Mouse (Mus musculus) megakaryocyte, adult 5-6 weeks (primary cell): ENCODE measurements at regions not wholly inside any gene's neighbourhood (a gene's known extent, or its start where the extent isn't known, plus 50 kb on each side); places are given as distances from the start of the nearest gene placed in this dataset.

Experiments used
- ATAC-seq: 2 replicates; pipeline ENCODE4 v1.8.0; 2016; ENCODE audit warnings: mild to moderate bottlenecking, inconsistent platforms; ENCODE audit not compliant: poor library complexity, severe bottlenecking

DNA sequence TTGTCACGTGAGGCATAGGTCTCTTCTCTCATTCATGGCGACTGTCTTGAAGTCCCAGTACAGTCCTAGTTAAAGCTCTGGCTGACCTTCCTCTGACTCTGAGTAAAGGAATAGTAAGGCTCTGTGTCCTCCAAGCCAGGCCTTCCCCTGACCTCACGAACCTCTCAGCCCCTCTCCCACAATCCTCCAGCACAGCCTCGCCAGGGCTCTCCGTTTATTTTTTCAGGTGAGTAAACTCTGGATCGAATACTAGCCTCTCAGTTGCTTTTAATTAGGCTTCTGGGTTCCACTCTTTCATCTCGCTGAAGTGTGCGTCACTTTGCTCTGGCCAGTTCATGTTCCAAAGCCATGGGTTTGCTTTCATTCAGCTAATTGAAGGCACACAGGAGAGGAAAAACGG lies 133.8 kb downstream of the Mylk4 start:
- no peak for ATAC-seq

DNA sequence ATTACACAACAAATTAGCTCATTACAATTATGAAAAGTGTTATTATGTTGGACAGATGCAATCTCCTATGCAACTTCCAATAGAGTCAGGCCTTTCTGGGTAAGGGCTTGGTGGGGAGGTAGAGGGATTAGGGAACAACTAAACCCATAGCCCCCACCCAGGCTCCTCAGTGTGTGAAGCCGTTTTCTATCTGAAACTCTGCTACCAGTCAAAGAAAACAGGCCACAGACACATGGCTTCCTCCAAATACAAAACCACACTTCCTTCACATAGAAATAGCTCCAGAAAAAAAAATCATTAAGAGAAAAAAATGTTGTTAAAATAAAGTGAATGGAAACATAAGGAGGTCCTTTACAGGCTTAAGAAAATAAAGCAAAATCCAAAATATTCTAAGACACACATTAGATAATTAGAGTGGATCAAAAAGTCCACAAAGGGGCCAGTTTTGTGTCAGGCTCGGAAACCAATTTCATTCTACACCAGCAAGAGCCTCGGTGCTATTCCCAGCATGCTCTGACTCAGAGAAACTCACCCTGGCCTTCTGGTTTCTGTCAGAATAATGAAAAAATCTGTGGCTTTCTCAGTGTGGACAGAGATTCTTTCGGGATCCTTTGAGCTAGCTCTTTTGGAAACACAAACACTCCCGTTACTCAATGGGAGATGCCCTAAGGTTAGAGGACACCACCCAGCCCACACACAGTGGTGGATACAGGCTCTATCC lies 140.6 kb downstream of the Mylk4 start:
- no peak for ATAC-seq

DNA sequence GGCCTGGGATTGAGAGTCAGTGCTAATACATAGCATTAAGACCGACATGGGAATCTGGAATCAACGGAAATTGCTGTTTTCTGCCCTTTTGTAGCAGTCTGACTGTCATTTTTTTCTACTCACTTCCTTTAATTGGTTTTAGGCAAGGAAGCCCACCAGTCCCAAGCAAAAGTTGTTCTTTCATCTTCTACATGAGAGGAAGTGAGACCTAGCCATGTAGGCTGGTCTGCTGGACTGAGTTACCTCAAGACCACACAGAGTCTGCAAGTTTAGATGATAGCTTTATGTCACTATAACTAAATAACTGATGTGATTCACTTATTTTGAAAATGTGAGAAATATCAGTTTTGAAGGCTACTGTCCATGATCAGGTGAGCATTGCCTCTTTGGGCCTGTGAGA lies 142.8 kb downstream of the Mylk4 start:
- ATAC-seq: peak; percentile 35; the same call in 1 of the 2 replicates

DNA sequence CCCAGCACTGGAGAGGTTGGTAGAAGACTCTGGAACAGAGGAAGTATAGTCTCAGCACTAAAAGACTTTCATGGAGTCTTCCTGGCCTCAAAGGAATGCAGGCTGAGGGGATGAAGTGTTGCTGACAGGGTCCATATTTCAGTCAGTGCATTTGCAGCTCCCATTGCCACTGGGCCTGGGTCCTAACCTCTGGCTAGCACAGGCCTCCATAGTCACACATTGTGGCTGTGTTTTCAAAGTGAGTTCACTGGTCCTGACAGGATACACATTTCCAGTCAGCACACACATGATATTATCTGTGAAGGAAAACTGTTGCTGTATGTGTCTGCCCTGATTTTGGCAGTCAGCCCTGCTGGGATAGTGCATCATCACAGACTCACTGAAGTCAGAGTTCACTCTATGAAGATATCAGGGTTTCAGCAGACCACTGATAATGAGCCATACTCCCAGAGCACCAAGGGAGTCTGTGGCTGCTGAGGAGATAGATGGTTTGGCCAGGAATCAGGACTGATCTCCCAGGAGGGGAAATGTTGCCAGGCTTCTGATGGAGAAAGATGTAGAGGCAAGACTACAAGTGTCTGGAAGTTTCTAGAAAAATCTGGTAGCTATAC lies 153.5 kb downstream of the Mylk4 start:
- ATAC-seq: no peak

DNA sequence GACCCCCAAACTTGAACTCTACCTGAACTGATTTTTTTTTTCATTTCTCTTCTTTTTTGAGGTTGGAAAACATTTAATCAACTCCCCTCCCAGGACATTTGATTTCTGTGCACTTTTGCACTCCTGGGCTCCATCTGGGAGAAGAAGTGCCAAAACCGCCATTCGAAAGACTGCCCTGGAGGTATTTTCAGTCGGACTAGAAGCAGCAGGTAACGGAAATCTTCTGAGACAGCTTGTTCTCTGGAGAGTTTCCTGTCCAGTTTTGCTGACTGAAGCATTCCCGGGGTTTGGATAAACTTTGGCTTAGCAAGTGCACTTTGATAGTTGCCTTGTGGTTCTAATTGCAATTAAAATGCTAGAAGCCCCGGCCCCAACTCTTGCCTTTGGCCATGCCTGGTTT lies 169.8 kb downstream of the Mylk4 start:
- ATAC-seq: no peak

DNA sequence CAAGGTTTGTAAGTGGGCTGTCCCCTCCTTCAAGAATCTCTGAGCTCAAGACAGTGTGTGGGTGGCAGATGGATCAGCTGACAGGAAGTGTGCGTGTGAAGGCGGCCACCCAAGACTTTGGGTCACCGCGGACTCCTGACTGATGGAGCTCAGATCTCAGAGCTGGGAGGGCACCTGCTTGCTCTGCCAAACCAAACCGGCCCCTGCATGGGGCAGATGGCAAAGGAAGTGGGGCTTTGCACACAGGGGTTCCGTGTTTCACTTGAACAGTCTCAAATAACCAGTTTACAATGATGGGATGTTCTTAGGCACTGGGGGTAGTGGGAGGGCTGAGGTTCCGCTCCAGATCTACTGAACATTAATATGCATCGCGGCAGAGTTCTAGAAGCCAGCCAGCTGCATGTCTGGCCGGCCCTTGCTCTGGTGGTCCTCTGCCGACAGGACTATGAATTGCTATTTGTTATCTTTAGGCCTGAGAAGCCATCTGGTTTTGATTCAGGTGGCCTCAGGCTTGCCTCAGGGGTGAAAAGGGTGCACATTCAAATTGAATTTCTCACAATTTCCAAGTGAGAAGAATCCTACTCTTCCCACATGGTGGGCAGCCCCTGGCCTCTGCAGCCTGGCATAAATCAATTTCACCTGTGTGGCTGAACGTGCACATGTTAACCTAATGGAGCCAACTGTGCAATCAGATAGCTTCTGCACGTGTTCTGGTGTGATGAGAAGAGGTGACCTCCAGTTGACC lies 172.0 kb downstream of the Mylk4 start:
- 0 out of 2 replicates have a peak, but pooled peaks have one; percentile 33 for ATAC-seq

DNA sequence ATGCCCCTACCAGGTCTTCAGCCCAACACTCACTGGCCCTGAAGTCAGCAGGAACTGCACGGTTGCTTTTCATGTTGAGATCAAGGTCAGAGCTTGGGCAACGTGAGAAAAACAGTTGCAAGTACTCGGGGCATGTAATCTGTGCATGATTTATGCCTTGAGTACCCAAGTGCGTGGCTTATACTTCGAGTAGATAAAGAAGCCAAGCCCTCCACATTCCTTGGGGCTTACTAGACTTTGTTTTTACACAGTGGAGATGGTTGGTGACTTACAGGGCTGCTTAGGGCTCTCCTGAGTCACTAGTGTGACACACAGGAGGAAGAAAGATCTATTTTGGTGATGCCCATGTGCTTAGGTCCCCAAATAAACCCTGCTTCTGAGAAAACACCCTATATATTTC lies 172.8 kb downstream of the Mylk4 start:
- ATAC-seq: no peak

DNA sequence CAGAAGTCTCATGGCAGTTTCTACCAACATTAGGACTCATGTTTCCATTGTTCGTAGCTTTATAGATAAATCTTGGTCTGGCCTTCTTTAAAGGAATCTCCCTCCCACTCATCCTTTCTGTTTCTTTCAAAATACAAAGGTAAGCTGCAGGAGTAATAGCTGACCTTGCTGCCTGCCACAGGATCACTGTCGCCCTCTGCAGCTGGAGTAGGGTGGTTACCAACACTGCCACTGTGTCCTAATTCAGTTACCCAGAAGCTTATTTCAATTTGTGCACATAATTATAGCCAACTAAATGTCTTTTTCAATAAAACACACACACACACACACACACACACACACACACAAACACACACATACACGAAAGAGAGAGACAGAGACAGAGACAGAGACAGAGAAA lies 175.3 kb downstream of the Mylk4 start:
- ATAC-seq: no peak

DNA sequence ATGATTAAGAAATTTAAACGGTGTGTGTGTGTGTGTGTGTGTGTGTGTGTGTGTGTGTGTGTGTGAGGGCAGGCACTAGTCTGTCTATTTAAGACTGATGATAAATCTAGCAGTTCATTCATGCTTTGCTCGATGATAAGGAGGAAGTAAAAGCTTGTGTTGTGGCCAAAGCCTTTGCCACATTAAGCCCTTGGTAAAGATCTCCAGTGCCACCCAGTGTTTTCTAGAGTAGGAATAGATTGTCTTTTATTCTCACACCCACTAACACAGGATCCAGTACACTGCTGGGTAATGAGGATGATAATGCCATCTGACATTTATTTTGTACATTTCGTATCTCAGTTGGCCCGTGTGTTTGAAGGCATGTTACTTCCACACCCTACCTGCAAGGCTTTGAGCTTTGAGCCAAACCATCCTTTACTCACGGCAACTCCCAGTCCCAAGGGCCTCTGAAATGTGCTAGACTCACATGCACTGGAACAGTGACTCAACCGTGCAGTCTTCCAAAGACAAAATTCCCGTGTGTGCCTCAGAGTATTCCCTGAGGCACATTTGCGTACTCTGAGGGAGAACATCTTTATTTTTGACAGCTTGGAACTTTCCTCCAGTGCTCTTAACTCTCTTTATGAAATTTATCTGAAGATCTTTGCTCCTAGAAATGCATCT lies 179.7 kb downstream of the Mylk4 start:
- ATAC-seq: no peak

DNA sequence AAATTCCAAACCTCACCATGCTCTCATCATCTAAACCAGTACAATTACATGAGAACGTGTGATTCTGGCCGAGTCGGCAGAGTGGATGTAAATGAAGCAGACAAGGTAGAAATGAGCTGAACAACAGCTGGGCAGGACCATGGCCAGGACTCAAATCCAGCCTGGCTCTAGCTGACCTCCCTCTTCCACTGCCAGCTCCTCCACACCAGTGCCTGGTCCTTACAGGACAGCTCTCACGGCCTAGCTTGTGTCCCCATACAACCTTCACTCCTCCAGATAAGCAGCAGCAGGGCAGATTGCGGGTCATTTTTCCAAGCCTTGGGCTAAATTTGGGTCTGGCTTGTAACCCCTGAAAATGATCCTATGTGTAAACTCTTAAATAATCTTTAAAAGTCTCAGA lies 182.4 kb downstream of the Mylk4 start:
- no peak for ATAC-seq

DNA sequence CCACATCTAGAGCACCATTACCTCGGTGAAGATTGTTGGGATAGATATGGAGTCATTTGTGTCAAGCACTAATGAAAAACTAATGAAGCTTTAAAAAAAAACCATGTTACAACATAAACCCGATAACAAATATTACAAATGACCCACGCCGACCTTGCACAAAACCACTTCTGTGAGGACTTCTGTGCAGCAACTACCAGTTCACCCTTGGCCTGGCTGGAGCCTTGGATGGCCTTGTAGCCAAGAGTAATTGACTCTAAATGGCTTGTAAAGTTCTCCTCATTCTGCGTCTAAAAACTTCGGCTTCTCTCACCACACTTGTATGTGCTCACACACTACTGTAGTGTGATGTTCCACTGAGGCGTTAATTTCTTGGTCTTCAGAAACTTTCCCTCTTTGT lies 190.1 kb downstream of the Mylk4 start:
- no peak for ATAC-seq

DNA sequence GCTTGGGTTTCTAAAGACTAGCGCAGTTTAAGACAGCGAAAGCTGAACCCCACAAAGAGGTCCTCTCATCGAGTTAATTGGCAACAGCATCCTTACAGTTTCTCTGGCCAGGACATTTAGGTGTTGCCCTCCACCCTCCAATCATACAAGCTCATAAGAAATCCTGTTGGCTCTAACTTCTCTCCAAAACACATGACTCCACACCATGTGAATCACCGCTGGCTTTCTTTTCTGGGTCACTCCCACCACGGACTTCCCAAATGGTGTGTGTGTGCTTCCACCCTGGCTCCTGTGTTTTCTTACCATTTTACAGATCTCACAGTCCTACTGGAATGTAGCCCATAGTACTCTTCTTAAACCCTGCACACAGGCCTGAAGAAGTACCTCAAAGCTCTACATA lies 190.6 kb downstream of the Mylk4 start:
- ATAC-seq: no peak

DNA sequence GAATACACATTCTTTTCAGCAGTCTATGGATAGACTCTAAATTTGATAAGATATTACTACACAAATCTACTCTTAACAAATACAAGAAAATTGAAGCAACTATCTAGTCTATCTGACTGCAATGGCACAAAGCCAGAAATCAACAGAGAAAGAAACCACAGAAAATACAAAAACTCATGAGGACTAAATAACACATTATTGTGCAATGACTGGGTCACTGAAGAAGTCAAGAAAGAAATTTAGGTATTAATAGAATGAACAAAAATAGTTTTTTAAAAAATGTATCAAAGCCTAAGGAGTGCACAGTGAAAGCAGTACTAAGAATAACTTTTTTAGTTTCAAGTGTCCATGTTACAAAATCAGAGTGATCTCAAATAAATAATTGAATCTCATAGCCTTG lies 202.2 kb downstream of the Mylk4 start:
- no peak for ATAC-seq

DNA sequence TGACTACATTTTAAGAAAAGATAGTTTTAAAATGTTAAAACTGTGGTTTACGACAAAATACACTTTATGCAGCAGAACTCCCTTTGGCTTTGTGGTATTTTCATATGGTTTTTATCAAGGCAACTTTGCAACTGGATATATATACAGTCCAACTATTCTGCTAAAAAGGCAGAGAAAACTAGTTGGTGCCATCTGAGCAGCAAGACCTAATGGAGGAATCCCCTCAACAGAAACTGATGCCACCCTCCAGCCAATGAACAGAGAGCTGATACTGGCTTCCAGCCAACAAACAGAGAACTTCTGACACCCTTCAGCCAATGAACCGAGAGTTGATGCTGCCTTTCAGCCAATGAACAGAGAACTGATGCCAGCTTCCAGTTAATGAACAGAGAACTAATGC lies 215.9 kb downstream of the Mylk4 start:
- no peak for ATAC-seq

DNA sequence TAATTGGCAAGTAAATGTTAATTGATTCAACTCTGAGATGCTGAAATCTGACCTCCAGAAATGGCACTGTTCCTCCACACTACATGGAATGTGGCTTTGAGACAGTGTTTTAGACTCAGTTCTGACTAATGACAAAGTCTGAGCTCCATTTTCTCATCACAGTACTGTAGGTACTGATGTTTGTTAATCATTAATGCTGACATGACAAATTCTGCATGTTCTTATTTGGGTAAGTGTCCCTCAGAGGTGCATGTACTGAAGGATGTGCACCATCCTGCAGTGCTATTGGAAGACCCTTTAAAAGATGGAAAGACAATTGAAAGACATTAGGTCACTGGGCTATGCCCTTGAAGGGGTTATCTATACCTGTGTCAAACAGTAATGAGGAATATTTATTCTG lies 222.1 kb upstream of the Gmds start:
- no peak for ATAC-seq

DNA sequence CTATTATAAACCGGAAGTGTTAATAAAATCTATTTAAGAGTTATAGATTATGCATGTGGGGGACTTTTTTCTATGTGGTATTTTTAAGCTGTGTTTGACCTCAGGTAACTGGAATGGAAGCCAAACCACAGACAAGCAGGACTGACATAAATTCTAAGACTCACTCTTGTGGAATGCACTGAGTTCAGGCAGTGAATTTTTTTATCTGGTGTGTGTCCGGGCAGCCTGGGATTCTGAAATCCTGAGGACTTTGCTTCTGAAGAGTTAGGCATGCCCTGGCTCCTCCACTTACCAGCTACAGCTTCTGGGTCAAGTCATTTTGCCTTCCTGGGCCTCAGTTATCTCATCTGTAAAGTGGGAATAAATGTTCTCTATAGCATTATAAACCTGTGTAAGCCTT lies 217.9 kb upstream of the Gmds start:
- ATAC-seq: no peak

DNA sequence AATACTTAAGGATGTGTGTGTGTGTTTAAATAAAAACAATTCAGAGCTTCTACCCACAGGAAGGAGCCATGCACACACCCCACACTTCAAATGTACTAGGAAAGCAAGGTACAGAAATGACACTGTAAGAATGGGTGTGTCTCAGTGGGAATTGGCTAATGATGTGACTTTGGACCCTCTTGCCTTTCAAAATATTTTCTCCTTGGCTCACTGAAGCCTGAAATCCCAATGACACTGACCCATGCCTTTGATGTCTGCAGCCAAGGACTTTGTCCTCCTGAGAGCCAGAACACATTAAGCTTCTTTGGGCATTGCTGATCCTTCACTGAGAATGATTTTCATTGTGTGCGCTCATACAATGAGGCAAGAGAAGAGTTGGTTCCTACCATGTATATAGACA lies 216.5 kb upstream of the Gmds start:
- no peak for ATAC-seq

DNA sequence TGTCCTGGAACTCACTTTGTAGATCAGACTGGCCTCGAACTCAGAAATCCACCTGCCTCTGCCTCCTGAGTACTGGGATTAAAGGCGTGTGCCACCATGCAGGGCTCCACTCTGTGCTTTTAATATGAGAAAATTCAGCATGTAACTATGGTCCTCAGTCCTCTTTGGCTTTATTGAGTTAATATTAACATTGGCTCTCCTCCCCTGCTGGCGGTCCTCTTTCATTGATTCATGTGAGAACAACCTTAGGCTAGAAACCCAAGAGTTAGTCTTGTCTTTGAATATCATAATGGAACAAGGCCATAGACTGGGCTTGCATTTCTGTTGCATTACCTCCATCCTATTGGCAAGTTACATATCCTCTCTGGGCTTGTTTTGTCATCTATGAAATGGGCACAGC lies 216.1 kb upstream of the Gmds start:
- ATAC-seq: no peak

DNA sequence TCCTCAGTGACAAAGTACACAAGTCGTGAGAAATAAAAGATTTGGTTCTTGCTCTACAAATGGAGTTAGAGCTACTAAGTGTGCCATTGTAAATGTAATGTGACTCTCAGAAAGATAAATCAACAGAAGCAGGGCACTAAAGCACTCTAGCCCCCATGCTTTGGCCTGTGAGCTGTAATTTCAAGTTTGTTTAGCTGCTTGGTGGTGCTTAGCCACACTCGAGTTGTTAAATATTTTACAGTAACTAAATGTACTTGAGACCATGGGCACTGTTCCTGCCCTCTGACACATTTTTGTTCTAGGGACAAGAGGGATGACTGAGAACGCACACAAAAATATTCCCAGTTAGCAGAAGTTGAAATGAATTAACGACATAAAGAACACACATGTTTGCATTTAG lies 214.6 kb upstream of the Gmds start:
- ATAC-seq: no peak

DNA sequence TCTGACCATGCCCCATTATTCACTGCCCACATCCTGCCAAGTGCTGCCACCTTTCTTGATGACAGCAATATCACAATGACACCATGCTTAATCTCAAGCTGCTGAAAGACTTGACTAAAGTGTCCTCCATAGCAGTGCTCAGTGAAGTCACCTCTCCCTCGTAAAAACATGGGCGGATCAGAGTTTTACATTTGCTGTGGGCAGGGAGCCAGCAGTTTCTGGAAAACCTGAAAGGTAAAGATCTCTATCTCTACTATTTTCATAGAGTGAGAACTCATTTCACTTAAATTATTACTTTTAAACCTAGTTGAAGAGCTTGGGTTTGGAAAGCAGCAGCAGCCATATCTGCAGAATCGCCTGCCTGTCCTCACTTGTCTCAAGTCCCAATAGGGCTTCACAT lies 211.6 kb upstream of the Gmds start:
- no peak for ATAC-seq

DNA sequence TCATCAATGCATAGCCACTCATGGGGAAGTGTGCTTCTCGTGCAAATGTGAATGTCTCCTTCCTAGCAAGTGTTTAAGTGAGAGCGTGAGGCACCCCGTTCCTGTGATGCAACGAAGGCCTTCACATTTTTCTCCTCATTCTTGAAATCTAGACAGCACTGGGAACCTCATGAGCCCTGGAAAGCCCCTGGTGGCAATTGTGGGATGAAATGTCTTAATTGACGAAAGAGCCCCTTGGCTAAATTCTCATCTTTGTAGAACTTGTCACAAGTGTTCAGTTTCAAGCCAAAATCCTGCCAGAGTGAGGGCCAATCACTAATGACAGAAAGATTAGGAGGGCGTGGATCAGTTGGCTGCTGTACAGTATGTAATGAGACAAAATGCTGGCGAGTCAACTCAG lies 208.6 kb upstream of the Gmds start:
- no peak for ATAC-seq
